Mouse (Mus musculus) kidney, postnatal 0 days (tissue): Measurements from ENCODE around the gene Gm7030. TPM values are rescaled to one million over a fixed set of nuclear protein-coding genes. Genes with fewer than 3 reads are reported as not detected.
"Not testable (repeated sequence)": the region's sequence is repeated elsewhere in the genome, so short reads cannot be mapped to it uniquely, and the experiment has no call there.

ENCODE experiments used
- ATAC-seq: fragments of 200-750 bp; cut with Nextera tagmentation; replicated peaks from 2 replicates; pipeline ENCODE4 v1.8.0; 2017; ENCODE audit warnings: low read depth, moderate number of reproducible peaks, moderate TSS enrichment, moderate library complexity; ENCODE audit not compliant: low FRiP score
- DNase-seq: peaks from one replicate; pipeline ENCODE4 v3.0.0-alpha.2; 2016; ENCODE audit warnings: low spot score
- H3K27ac ChIP-seq: fragments of 300-500 bp; sonication (generic); 2 replicates; pipeline ENCODE4 v1.5.1; 2014; ENCODE audit warnings: mild to moderate bottlenecking
- H3K27me3 ChIP-seq: fragments of 300-500 bp; sonication (generic); 2 replicates; pipeline ENCODE4 v1.6.1; 2014; ENCODE audit warnings: low read length, mixed read lengths; ENCODE audit not compliant: insufficient read depth
- H3K36me3 ChIP-seq: fragments of 300-500 bp; sonication (generic); 2 replicates; pipeline ENCODE4 v1.6.1; 2014; ENCODE audit warnings: low read length, mixed read lengths; ENCODE audit not compliant: insufficient read depth
- H3K4me1 ChIP-seq: fragments of 300-500 bp; sonication (generic); replicated peaks from 2 replicates; pipeline ENCODE4 v1.6.1; 2014; ENCODE audit warnings: antibody characterized with exemption, low read length, mixed read lengths; ENCODE audit not compliant: insufficient read depth
- H3K4me2 ChIP-seq: fragments of 300-500 bp; sonication (generic); 2 replicates; pipeline ENCODE4 v1.6.1; 2014; ENCODE audit warnings: mild to moderate bottlenecking, low read length, moderate library complexity, mixed read lengths
- H3K4me3 ChIP-seq: fragments of 300-500 bp; sonication (generic); replicated peaks from 2 replicates; pipeline ENCODE4 v1.5.1; 2014; ENCODE audit warnings: low read depth, low read length
- H3K9ac ChIP-seq: fragments of 300-500 bp; sonication (generic); 2 replicates; pipeline ENCODE4 v1.6.1; 2014; ENCODE audit warnings: low read depth, low read length
- H3K9me3 ChIP-seq: fragments of 300-500 bp; sonication (generic); replicated peaks from 2 replicates; pipeline ENCODE4 v1.6.1; 2016; ENCODE audit warnings: low read length, inconsistent platforms, mixed read lengths
- CTCF ChIP-seq: IDR thresholded peaks from 2 replicates; pipeline ENCODE4 v1.5.1; 2016; ENCODE audit warnings: antibody characterized with exemption, low read depth, mild to moderate bottlenecking, moderate library complexity
- WGBS: fragments of 180-500 bp; shearing (Covaris S2); extraction: QIAGEN DNeasy Blood & Tissue Kit; methylation state at CpG from one replicate; pipeline ENCODE4 v1.1.7; 2014; 5-methylcytosine and 5-hydroxymethylcytosine counted together
- polyA plus RNA-seq: library from polyadenylated mRNA; unstranded; fragments of >200 nt; fragmentation: Nextera tagmentation; extraction: Ambion mirVana; gene quantifications from 2 replicates; pipeline ENCODE4 v1.2.1, GENCODE M21; 2015

Gm7030 gene
- polyA plus RNA-seq, 1 experiment from 2014 or later: not detected

DNA sequence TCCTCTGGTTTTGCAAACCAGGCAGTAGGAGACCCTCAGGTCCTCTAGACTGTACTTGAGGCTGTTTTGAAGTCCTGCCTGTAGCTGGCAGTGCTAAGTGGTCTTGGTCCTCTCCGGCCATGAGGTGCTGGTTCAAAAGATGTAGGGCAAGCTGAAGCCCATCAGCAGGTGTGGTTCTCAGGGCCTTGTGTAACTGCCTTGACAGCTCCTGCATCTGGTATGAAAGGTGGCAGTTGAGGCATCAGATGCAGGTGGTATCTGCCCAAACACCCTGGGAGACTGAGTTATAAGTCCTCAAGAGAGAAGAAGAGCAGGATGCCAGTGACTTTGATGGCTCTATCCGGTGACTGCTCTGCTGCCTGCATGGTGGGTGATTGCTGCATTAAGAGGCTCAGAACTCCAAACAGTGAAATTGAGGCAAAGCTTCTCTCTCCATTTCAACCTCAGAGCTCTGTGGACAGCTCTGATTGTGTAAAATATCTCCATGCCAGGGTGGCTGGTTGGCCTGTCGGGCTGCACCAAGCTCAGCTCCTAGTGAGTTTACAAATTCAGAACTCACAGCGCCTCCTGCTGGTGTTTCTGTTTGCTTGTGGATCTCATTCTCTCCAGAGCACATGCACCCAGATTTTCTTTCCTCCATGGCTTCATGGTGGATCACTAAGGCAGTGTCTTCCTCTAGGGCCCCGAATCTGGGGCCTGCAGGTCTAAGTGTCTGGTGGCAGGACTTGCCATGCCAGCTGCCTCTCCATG lies 2.5 kb upstream of the Gm7030 start:
- 65% methylated on average over 5 of the region's 5 CpGs for WGBS
- no peaks in the 10 kb centered on the region for H3K4me1 ChIP-seq
- no peak for ATAC-seq
- no peak overlapping the region for H3K4me2 ChIP-seq
- no peak for TF ChIP-seq CTCF
- no peak overlapping the region for H3K9ac ChIP-seq
- DNase-seq: no peak
- no peaks in the 10 kb centered on the region for H3K9me3 ChIP-seq
- H3K36me3 ChIP-seq: no peaks in the 10 kb centered on the region
- H3K27me3 ChIP-seq: no peaks in the 10 kb centered on the region
- H3K4me3 ChIP-seq: no peak overlapping the region
- H3K27ac ChIP-seq: no peak overlapping the region

DNA sequence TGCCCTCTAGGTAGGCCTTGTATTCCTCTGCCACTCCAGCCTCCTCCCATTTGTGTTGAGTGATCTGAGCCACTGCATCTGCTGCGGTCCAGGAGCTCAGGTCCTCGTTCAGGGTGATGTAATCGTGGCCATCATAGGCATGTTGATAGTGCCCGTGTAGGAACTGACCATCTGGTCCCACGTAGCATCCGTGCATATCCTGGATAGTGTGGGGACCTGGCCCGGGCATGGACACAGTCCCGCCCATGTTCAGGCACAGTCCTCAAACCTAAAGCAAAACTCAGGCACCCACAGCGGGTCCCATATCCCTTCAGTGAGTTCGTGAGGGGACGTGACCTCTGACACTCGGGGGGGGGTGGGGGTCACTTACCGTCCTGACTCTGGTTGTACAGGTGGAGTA lies 700 bp downstream of the Gm7030 start:
- H3K9ac ChIP-seq, DNase-seq: not testable (repeated sequence)
- WGBS: 56% methylated on average over 10 of the region's 13 CpGs

DNA sequence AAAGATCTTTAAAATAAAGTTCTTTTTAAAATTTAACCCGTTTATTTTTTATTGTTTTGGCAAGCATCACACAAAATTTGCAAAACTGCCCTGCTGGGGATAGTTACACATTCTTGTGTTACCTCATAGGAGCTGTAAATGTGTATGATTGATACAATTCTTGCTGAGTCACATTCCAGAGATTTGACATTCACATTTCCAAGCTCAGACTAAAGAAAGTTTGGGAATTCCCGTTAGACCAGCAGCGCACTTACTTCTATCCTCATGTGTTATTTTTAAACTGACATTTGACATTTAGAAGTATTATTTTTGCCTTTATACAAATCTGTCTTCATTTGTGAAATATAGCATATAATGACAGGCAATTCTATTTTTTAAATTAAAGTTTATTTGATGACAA lies 5.1 kb downstream of the Gm7030 start:
- DNase-seq, H3K4me2 ChIP-seq, H3K4me3 ChIP-seq, H3K27ac ChIP-seq, H3K9ac ChIP-seq, H3K27me3 ChIP-seq, H3K9me3 ChIP-seq, H3K36me3 ChIP-seq, H3K4me1 ChIP-seq, ATAC-seq: not testable (repeated sequence)
- WGBS: 66% methylated on average over 3 of the region's 3 CpGs

More for the DNA sequence above, 700 bp downstream of the Gm7030 start:
- not testable (repeated sequence) for ATAC-seq, H3K36me3 ChIP-seq, H3K9me3 ChIP-seq, H3K4me1 ChIP-seq, H3K4me2 ChIP-seq, H3K4me3 ChIP-seq, H3K27me3 ChIP-seq, H3K27ac ChIP-seq

DNA sequence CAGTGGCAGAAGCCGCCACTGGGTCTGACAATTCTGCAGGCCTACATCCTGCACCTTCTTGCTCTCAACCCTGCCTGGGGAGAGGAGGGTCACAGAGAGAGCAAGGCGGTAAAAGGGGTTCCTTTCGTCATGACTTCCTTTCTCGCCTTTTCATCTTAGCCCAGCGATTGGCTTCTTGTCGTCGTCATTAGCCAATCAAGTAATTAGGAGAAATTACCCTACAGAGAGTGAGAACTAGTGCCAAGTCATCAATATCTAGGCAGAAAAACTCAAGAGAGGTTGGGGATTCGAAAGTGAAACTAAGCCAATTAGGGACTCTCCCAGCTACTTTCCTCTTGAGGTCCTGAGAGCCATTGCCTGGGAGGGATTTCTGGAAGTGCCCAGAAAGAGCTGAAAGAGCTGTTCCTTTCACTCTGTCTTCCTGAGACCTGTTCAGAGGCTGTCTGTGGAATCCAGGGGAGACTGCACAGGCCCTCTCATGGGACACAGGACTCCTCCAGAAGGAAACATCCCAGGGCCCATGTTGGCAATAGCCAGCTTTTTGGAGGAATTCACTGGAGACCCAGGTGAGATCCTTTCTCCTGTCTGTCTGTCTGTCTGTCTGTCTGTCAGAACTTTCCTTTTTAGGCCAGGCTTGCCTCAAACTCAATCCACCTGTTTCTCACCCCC lies 7.7 kb downstream of the Gm7030 start, which contains the start of gene Gm19684:
TSS of gene Gm19684 (plus strand) at position 327 of the 669 bp plus-strand sequence.
- 7% methylated on average over 8 of the region's 8 CpGs for WGBS
- not testable (repeated sequence) for H3K36me3 ChIP-seq, H3K27ac ChIP-seq, H3K9me3 ChIP-seq, H3K9ac ChIP-seq, H3K27me3 ChIP-seq, H3K4me1 ChIP-seq
- Histone ChIP-seq H3K4me2 (peak within 1 kb of the TSS; percentile 46), H3K4me3 (peak within 1 kb of the TSS; percentile 13; the same call in 1 of the 2 replicates)
- ATAC-seq (peak; percentile 79; the same call in 1 of the 2 replicates), DNase-seq (peak; percentile 91)

DNA sequence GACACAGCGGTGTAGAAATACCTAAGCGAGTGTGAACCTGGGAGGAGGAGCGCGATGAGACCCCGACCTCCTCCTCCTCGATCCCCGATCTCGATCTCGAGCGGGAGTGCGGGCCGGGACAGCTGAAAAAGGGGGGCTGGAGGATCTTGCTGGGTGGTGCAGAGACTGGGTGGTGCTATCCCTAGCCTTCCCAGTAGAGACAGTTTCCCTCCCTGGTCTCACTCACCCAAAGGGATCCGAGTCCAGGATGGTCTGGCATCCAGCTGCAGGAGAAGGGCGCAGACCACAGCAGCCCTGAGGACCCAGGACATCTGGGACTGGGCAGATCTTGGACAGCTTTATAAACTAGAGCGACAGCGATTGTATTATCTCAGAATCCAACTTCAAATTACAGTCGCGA lies 8.4 kb downstream of the Gm7030 start:
- not testable (repeated sequence) for H3K9ac ChIP-seq, DNase-seq, H3K36me3 ChIP-seq, H3K27ac ChIP-seq, H3K4me1 ChIP-seq, H3K9me3 ChIP-seq, H3K27me3 ChIP-seq
- H3K4me2 ChIP-seq: peak overlapping the region; percentile 46
- whole genome bisulfite sequencing: 25% methylated on average over 14 of the region's 18 CpGs
- H3K4me3 ChIP-seq: peak overlapping the region; percentile 13; the same call in 1 of the 2 replicates
- peak; percentile 77 for ATAC-seq

DNA sequence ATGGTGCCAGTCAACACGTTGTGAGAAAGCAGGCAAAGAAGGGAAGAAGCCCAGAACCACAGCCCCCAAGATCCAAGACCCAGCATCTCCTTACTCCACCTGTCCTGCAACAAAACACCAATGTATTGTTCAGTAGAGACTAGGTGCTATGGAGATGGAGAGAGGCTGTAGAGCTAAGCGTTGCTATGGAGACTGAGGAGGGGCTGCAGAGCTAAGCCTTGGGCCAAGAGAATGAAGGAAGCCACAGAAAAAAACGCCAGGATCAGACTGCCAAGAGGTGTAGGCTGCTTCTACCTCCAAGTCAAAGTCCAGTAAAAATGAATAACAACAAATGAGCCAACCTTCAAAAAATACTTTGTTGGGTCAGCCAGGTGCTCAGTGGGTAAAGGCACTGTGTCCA lies 12.7 kb downstream of the Gm7030 start:
- WGBS: 28% methylated on average over 3 of the region's 3 CpGs
- not testable (repeated sequence) for H3K4me3 ChIP-seq, H3K36me3 ChIP-seq, H3K4me1 ChIP-seq, DNase-seq, ATAC-seq, H3K4me2 ChIP-seq, H3K27ac ChIP-seq, H3K27me3 ChIP-seq, H3K9me3 ChIP-seq, H3K9ac ChIP-seq
